Mouse (Mus musculus): Measurements from ENCODE around the gene Mapk1. TPM values are rescaled to one million over a fixed set of nuclear protein-coding genes. Genes with fewer than 3 reads are reported as not detected.

The Mapk1 gene
- polyA plus RNA-seq, 1 experiment from 2014 or later = 181 TPM

DNA sequence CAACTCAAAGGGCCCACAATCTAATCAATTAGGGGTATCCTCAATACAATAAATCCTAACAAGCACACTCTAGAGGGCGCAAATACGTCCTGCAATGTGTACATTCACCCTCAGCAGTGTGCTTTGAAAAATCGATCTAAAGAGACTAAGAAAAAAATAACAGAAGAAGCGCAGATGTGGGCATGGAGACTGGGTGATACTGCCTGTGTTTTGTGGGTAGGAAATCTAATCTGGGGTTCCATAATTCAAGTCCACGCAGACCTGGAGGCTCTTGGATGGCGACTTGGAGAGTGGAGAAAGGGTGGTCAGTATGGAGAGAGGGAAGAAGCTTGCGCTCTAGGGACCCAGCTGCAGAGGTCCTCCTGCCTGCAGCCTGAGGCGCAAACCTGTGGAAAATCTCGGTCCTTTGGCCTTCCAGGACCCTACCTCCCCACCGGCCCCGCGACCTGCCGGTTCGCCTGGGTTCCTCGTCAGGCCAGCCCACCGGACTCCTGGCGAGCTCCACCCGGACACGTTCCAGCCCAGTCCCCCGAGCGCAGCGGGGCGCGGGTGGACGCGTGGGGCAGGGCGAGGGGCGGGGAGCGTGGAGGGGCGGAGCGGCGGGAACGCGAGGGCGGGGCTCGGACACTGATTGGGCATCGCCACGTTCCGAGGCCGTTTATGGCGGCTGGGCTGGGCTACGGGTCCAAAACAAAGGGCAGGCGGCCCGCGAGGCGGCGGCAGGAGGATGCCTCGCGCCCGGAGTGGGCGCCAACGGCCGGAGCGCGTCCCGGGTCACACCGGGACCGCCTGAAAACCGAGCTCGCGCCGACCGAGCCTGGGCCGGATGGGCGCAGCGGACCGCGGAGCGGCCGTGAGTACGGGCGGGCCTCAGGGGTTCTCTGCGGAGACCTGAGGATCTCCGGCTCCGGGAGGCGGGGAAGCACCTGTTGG, 86.6 kb downstream of the Mapk1 start, which contains the start of gene Ypel1:
Gene Ypel1, plus strand, starts transcription at position 186 of the 933 bp plus-strand sequence.
- peak; percentile 94 for ATAC-seq (ENCODE audit: insufficient read depth)
- no peaks in the 10 kb centered on the region for H3K27me3 ChIP-seq (ENCODE audit: insufficient read depth, low read length)
- H3K4me1 ChIP-seq (ENCODE audit: insufficient read depth) = no peaks in the 10 kb centered on the region; the same call in 1 of the 2 replicates
- H3K4me3 ChIP-seq (ENCODE audit: low read depth, low read length) = peak within 1 kb of the TSS; percentile 77
- DNase-seq = peak; percentile 89
- H3K9me3 ChIP-seq (ENCODE audit: low read depth, low read length) = no peaks in the 10 kb centered on the region
- peaks cover 3% of the 10 kb centered on the region; the same call in 1 of the 2 replicates for H3K36me3 ChIP-seq (ENCODE audit: insufficient read depth)
- peak within 1 kb of the TSS; percentile 65 for H3K4me2 ChIP-seq
- peak within 1 kb of the TSS; percentile 81 for H3K27ac ChIP-seq (ENCODE audit: low read depth)
- TF ChIP-seq CTCF (IDR thresholded peaks at IDR 0.05; ENCODE audit: low read depth) = peak; percentile 41; the same call in 1 of the 2 replicates
- WGBS = under 1% methylated on average over 76 of the region's 76 CpGs
- peak within 1 kb of the TSS; percentile 87 for H3K9ac ChIP-seq

- 36% methylated on average over 6 of the region's 6 CpGs for WGBS
- H3K36me3 ChIP-seq (ENCODE audit: insufficient read depth) = peaks cover 12% of the 10 kb centered on the region; the same call in 1 of the 2 replicates
- H3K4me1 ChIP-seq (ENCODE audit: insufficient read depth) = no peaks in the 10 kb centered on the region; the same call in 1 of the 2 replicates
- no peaks in the 10 kb centered on the region for H3K27me3 ChIP-seq (ENCODE audit: insufficient read depth, low read length)
- H3K9me3 ChIP-seq (ENCODE audit: low read depth, low read length) = no peaks in the 10 kb centered on the region
- H3K4me3 ChIP-seq (ENCODE audit: low read depth, low read length) = peak overlapping the region; percentile 77
- no peak overlapping the region for H3K9ac ChIP-seq
- H3K27ac ChIP-seq (ENCODE audit: low read depth) = no peak overlapping the region
- H3K4me2 ChIP-seq = peak overlapping the region; percentile 65
- DNase-seq (no peak), ATAC-seq (ENCODE audit: insufficient read depth) (no peak)
- TF ChIP-seq CTCF (IDR thresholded peaks at IDR 0.05; ENCODE audit: low read depth) = no peak
These were observed 87.5 kb downstream of the Mapk1 start for GRCm38 (mm10) chr16:17070716-17071115.

GRCm38 (mm10) chr16:17073000-17073399, 89.8 kb downstream of the Mapk1 start:
- no peak overlapping the region for H3K4me2 ChIP-seq
- no peaks in the 10 kb centered on the region for H3K9me3 ChIP-seq (ENCODE audit: low read depth, low read length)
- no peak overlapping the region for H3K9ac ChIP-seq
- no peaks in the 10 kb centered on the region for H3K27me3 ChIP-seq (ENCODE audit: insufficient read depth, low read length)
- DNase-seq (no peak), ATAC-seq (ENCODE audit: insufficient read depth) (no peak)
- no peaks in the 10 kb centered on the region; the same call in 1 of the 2 replicates for H3K4me1 ChIP-seq (ENCODE audit: insufficient read depth)
- 87% methylated on average over 7 of the region's 7 CpGs for WGBS
- TF ChIP-seq CTCF (IDR thresholded peaks at IDR 0.05; ENCODE audit: low read depth) = no peak
- no peak overlapping the region for H3K27ac ChIP-seq (ENCODE audit: low read depth)
- H3K36me3 ChIP-seq (ENCODE audit: insufficient read depth) = peaks cover 12% of the 10 kb centered on the region; the same call in 1 of the 2 replicates
- no peak overlapping the region for H3K4me3 ChIP-seq (ENCODE audit: low read depth, low read length)

DNA sequence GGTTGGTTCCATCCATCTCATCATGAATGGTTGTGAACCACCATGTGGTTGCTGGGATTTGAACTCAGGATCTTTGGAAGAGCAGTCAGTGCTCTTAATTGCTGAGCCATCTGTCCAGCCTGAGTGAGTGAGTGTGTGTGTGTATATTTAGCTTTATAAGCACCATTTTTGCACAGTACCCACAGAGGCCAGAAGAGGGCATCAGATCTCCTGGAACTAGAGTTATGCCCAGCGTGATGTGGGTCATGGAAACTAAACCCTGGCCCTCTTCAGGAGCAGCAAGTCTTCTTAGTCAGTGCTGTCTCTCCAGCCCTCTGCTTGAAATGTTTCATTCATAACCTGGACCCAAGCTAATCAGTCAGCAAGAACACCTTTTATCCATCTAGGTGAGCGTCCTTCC, 93.1 kb downstream of the Mapk1 start:
- no peak overlapping the region for H3K4me2 ChIP-seq
- no peak for DNase-seq
- H3K9me3 ChIP-seq (ENCODE audit: low read depth, low read length) = no peaks in the 10 kb centered on the region
- no peaks in the 10 kb centered on the region for H3K27me3 ChIP-seq (ENCODE audit: insufficient read depth, low read length)
- no peak overlapping the region for H3K27ac ChIP-seq (ENCODE audit: low read depth)
- H3K9ac ChIP-seq = no peak overlapping the region
- ATAC-seq (ENCODE audit: insufficient read depth) = no peak
- TF ChIP-seq CTCF (IDR thresholded peaks at IDR 0.05; ENCODE audit: low read depth) = peak; percentile 27
- H3K4me3 ChIP-seq (ENCODE audit: low read depth, low read length) = no peak overlapping the region
- WGBS = 88% methylated on average over 2 of the region's 2 CpGs
- H3K36me3 ChIP-seq (ENCODE audit: insufficient read depth) = peaks cover 16% of the 10 kb centered on the region; the same call in 1 of the 2 replicates
- H3K4me1 ChIP-seq (ENCODE audit: insufficient read depth) = no peaks in the 10 kb centered on the region

- ATAC-seq (ENCODE audit: insufficient read depth) (no peak), DNase-seq (no peak)
- no peak for TF ChIP-seq CTCF (IDR thresholded peaks at IDR 0.05; ENCODE audit: low read depth)
- Histone ChIP-seq H3K4me3 (ENCODE audit: low read depth, low read length) (no peak overlapping the region), H3K4me1 (ENCODE audit: insufficient read depth) (no peaks in the 10 kb centered on the region), H3K27me3 (ENCODE audit: insufficient read depth, low read length) (no peaks in the 10 kb centered on the region), H3K27ac (ENCODE audit: low read depth) (no peak overlapping the region), H3K36me3 (ENCODE audit: insufficient read depth) (peaks cover 16% of the 10 kb centered on the region; the same call in 1 of the 2 replicates), H3K4me2 (no peak overlapping the region), H3K9me3 (ENCODE audit: low read depth, low read length) (no peaks in the 10 kb centered on the region), H3K9ac (no peak overlapping the region)
These were observed 93.7 kb downstream of the Mapk1 start for GRCm38 (mm10) chr16:17076869-17077268.

DNA sequence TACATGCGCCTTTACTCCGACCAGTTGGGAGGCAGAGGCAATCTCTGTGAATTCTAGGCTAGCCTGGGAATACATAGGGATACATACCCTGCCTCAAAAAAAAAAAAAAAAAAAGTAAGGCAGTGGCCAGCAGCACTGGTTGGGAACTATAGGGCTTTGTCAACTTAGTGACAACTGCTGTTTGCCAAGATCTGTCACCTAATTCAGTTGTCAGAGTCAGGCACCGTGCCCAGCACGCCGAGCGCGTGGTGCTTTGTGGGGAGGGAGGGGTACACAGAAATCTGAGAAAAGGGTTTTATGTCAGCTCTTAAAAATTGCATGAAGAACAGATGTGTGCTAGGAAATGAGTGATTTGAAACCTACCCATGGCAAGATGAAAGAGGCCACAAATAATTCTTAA, 94.9 kb downstream of the Mapk1 start:
- no peaks in the 10 kb centered on the region for H3K4me1 ChIP-seq (ENCODE audit: insufficient read depth)
- H3K9me3 ChIP-seq (ENCODE audit: low read depth, low read length) = no peaks in the 10 kb centered on the region
- H3K27ac ChIP-seq (ENCODE audit: low read depth) = peak overlapping the region; percentile 30; the same call in 1 of the 2 replicates
- no peaks in the 10 kb centered on the region for H3K27me3 ChIP-seq (ENCODE audit: insufficient read depth, low read length)
- H3K4me3 ChIP-seq (ENCODE audit: low read depth, low read length) = no peak overlapping the region
- ATAC-seq (ENCODE audit: insufficient read depth) = peak; percentile 78
- H3K9ac ChIP-seq = no peak overlapping the region
- H3K4me2 ChIP-seq = no peak overlapping the region
- DNase-seq = peak; percentile 91
- H3K36me3 ChIP-seq (ENCODE audit: insufficient read depth) = peaks cover 21% of the 10 kb centered on the region; the same call in 1 of the 2 replicates
- 51% methylated on average over 7 of the region's 7 CpGs for WGBS
- no peak for TF ChIP-seq CTCF (IDR thresholded peaks at IDR 0.05; ENCODE audit: low read depth)

DNA sequence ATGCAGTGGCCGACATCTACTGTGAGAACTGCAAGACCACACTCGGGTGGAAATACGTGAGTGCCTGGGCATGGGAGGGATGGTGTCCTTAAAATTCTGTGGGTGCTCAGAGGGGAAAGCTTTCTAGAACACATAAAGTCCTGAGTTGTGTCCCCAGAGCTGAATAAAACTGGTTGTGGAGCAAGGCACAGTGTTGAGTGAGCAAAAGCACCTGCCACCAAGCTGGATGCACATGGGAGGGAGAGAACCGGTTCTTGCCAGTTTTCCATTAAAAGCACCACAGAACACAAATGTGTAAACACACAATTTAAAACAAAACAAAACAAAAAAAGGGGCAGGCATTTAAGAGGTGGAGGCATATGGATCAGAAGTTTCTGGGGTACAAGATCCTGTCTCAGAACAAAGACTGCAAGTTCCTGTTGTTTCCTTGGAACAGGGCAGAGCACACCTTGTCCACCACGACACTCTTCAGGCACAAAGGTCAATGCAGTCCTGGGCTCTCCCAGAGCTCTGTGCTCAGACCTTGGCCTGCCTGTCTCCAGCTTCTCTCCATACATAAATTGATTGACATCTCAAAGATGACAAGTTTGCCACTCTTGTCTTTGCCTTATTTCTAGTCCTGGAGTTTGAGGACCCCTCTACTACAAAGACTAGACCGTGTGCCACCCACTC, 99.1 kb downstream of the Mapk1 start:
- Histone ChIP-seq H3K4me2 (no peak overlapping the region), H3K4me3 (ENCODE audit: low read depth, low read length) (no peak overlapping the region), H3K36me3 (ENCODE audit: insufficient read depth) (peaks cover 53% of the 10 kb centered on the region), H3K9ac (no peak overlapping the region), H3K9me3 (ENCODE audit: low read depth, low read length) (no peaks in the 10 kb centered on the region), H3K4me1 (ENCODE audit: insufficient read depth) (no peaks in the 10 kb centered on the region), H3K27ac (ENCODE audit: low read depth) (no peak overlapping the region), H3K27me3 (ENCODE audit: insufficient read depth, low read length) (no peaks in the 10 kb centered on the region)
- no peak for TF ChIP-seq CTCF (IDR thresholded peaks at IDR 0.05; ENCODE audit: low read depth)
- ATAC-seq (ENCODE audit: insufficient read depth) = no peak
- 70% methylated on average over 6 of the region's 6 CpGs for WGBS
- peak; percentile 39 for DNase-seq
